Mouse (Mus musculus) embryonic facial prominence, embryonic 14.5 days (tissue): ENCODE results near the gene Ttc39b. TPM values are rescaled to one million over a fixed set of nuclear protein-coding genes. Genes with fewer than 3 reads are reported as not detected.

Source experiments
- polyA plus RNA-seq: library from polyadenylated mRNA; unstranded; fragments of >200 nt; fragmentation: Nextera tagmentation; extraction: Ambion mirVana; gene quantifications from 2 replicates; pipeline ENCODE4 v1.2.1, GENCODE M21; 2014

Ttc39b gene
- polyA plus RNA-seq, 1 experiment from 2014 or later = 5.5 TPM

Other genes with a start within 250 kb of the Ttc39b start
- gene Snapc3, start 93.5 kb upstream of the Ttc39b start, polyA plus RNA-seq = 40.3 and 43.1 TPM in 2 replicates
- 146 and 157 TPM in 2 replicates for gene Psip1, start 162.2 kb upstream of the Ttc39b start, polyA plus RNA-seq
- 3.7 and 4.0 TPM in 2 replicates for gene Ccdc171, start 201.3 kb upstream of the Ttc39b start, polyA plus RNA-seq